Mouse (Mus musculus): ENCODE measurements around the gene Nfib. TPM values are rescaled to one million over a fixed set of nuclear protein-coding genes. Genes with fewer than 3 reads are reported as not detected.

Gene Nfib
- polyA plus RNA-seq, 1 experiment from 2014 or later = 164 TPM

- Histone ChIP-seq H3K4me3 (ENCODE audit: low read depth, low read length) (no peak overlapping the region), H3K4me1 (ENCODE audit: control insufficient read depth, insufficient read depth, low read length) (peaks cover 9% of the 10 kb centered on the region; the same call in 1 of the 2 replicates), H3K9me3 (replicated peaks; ENCODE audit: control insufficient read depth, low read length) (no peaks in the 10 kb centered on the region), H3K36me3 (ENCODE audit: control insufficient read depth, insufficient read depth, low read length) (peaks cover 20% of the 10 kb centered on the region; the same call in 1 of the 2 replicates), H3K27me3 (replicated peaks; ENCODE audit: control insufficient read depth, insufficient read depth, low read length) (no peaks in the 10 kb centered on the region), H3K9ac (ENCODE audit: low read length) (no peak overlapping the region), H3K4me2 (ENCODE audit: low read length) (no peak overlapping the region), H3K27ac (ENCODE audit: low read depth, low read length) (no peak overlapping the region)
- 78% methylated on average over 7 of the region's 7 CpGs for WGBS
- no peak for DNase-seq (ENCODE audit: low spot score)
- ATAC-seq = no peak
Observed at GRCm38 (mm10) chr4:82289596-82289995, 416.0 kb downstream of the Nfib start.

- no peak overlapping the region for H3K9ac ChIP-seq (ENCODE audit: low read length)
- H3K4me1 ChIP-seq (ENCODE audit: control insufficient read depth, insufficient read depth, low read length) = no peaks in the 10 kb centered on the region
- no peak for DNase-seq (ENCODE audit: low spot score)
- no peak overlapping the region for H3K27ac ChIP-seq (ENCODE audit: low read depth, low read length)
- no peaks in the 10 kb centered on the region for H3K27me3 ChIP-seq (replicated peaks; ENCODE audit: control insufficient read depth, insufficient read depth, low read length)
- 90% methylated on average over 2 of the region's 2 CpGs for WGBS
- peak; percentile 4; the same call in 1 of the 2 replicates for ATAC-seq
- no peak overlapping the region for H3K4me2 ChIP-seq (ENCODE audit: low read length)
- H3K4me3 ChIP-seq (ENCODE audit: low read depth, low read length) = no peak overlapping the region
- H3K9me3 ChIP-seq (replicated peaks; ENCODE audit: control insufficient read depth, low read length) = no peaks in the 10 kb centered on the region
- H3K36me3 ChIP-seq (ENCODE audit: control insufficient read depth, insufficient read depth, low read length) = peaks cover 14% of the 10 kb centered on the region; the same call in 1 of the 2 replicates
Observed at GRCm38 (mm10) chr4:82288138-82288537, 417.4 kb downstream of the Nfib start.

GRCm38 (mm10) chr4:82287454-82287853 lies 418.1 kb downstream of the Nfib start:
- peaks cover 8% of the 10 kb centered on the region; the same call in 1 of the 2 replicates for H3K36me3 ChIP-seq (ENCODE audit: control insufficient read depth, insufficient read depth, low read length)
- no peak overlapping the region for H3K27ac ChIP-seq (ENCODE audit: low read depth, low read length)
- no peaks in the 10 kb centered on the region for H3K9me3 ChIP-seq (replicated peaks; ENCODE audit: control insufficient read depth, low read length)
- no peak overlapping the region for H3K4me3 ChIP-seq (ENCODE audit: low read depth, low read length)
- no peak overlapping the region for H3K9ac ChIP-seq (ENCODE audit: low read length)
- DNase-seq (ENCODE audit: low spot score) (no peak), ATAC-seq (no peak)
- 94% methylated on average over 2 of the region's 2 CpGs for WGBS
- H3K4me2 ChIP-seq (ENCODE audit: low read length) = no peak overlapping the region
- H3K4me1 ChIP-seq (ENCODE audit: control insufficient read depth, insufficient read depth, low read length) = no peaks in the 10 kb centered on the region
- no peaks in the 10 kb centered on the region for H3K27me3 ChIP-seq (replicated peaks; ENCODE audit: control insufficient read depth, insufficient read depth, low read length)

- H3K9ac ChIP-seq (ENCODE audit: low read length) = no peak overlapping the region
- no peak for DNase-seq (ENCODE audit: low spot score)
- no peaks in the 10 kb centered on the region for H3K27me3 ChIP-seq (replicated peaks; ENCODE audit: control insufficient read depth, insufficient read depth, low read length)
- no peak for ATAC-seq
- H3K27ac ChIP-seq (ENCODE audit: low read depth, low read length) = no peak overlapping the region
- H3K9me3 ChIP-seq (replicated peaks; ENCODE audit: control insufficient read depth, low read length) = no peaks in the 10 kb centered on the region
- no peaks in the 10 kb centered on the region for H3K4me1 ChIP-seq (ENCODE audit: control insufficient read depth, insufficient read depth, low read length)
- 95% methylated on average over 2 of the region's 2 CpGs for whole genome bisulfite sequencing
- no peak overlapping the region for H3K4me3 ChIP-seq (ENCODE audit: low read depth, low read length)
- peaks cover 6% of the 10 kb centered on the region; the same call in 1 of the 2 replicates for H3K36me3 ChIP-seq (ENCODE audit: control insufficient read depth, insufficient read depth, low read length)
- H3K4me2 ChIP-seq (ENCODE audit: low read length) = no peak overlapping the region
Observed at GRCm38 (mm10) chr4:82286931-82287330, 418.6 kb downstream of the Nfib start.

- H3K9me3 ChIP-seq (replicated peaks; ENCODE audit: control insufficient read depth, low read length) = no peaks in the 10 kb centered on the region
Observed at GRCm38 (mm10) chr4:82283536-82283935, 422.0 kb downstream of the Nfib start.

GRCm38 (mm10) chr4:82275996-82276395 lies 429.6 kb downstream of the Nfib start:
- H3K36me3 ChIP-seq (ENCODE audit: control insufficient read depth, insufficient read depth, low read length) = no peaks in the 10 kb centered on the region
- WGBS = 86% methylated on average over 2 of the region's 2 CpGs
- H3K27ac ChIP-seq (ENCODE audit: low read depth, low read length) = no peak overlapping the region
- peaks cover 8% of the 10 kb centered on the region; the same call in 1 of the 2 replicates for H3K4me1 ChIP-seq (ENCODE audit: control insufficient read depth, insufficient read depth, low read length)
- ATAC-seq (no peak), DNase-seq (ENCODE audit: low spot score) (no peak)
- H3K9ac ChIP-seq (ENCODE audit: low read length) = no peak overlapping the region
- no peaks in the 10 kb centered on the region for H3K9me3 ChIP-seq (replicated peaks; ENCODE audit: control insufficient read depth, low read length)
- H3K4me2 ChIP-seq (ENCODE audit: low read length) = no peak overlapping the region
- no peak overlapping the region for H3K4me3 ChIP-seq (ENCODE audit: low read depth, low read length)
- H3K27me3 ChIP-seq (replicated peaks; ENCODE audit: control insufficient read depth, insufficient read depth, low read length) = no peaks in the 10 kb centered on the region

More at GRCm38 (mm10) chr4:82283536-82283935, 422.0 kb downstream of the Nfib start:
- DNase-seq (ENCODE audit: low spot score) (no peak), ATAC-seq (no peak)
- no peak overlapping the region for H3K4me2 ChIP-seq (ENCODE audit: low read length)
- no peaks in the 10 kb centered on the region for H3K27me3 ChIP-seq (replicated peaks; ENCODE audit: control insufficient read depth, insufficient read depth, low read length)
- WGBS = 82% methylated on average over 6 of the region's 6 CpGs
- no peak overlapping the region for H3K4me3 ChIP-seq (ENCODE audit: low read depth, low read length)
- H3K36me3 ChIP-seq (ENCODE audit: control insufficient read depth, insufficient read depth, low read length) = no peaks in the 10 kb centered on the region
- H3K27ac ChIP-seq (ENCODE audit: low read depth, low read length) = peak overlapping the region; percentile 24; the same call in 1 of the 2 replicates
- no peak overlapping the region for H3K9ac ChIP-seq (ENCODE audit: low read length)
- no peaks in the 10 kb centered on the region for H3K4me1 ChIP-seq (ENCODE audit: control insufficient read depth, insufficient read depth, low read length)

- no peaks in the 10 kb centered on the region for H3K36me3 ChIP-seq (ENCODE audit: control insufficient read depth, insufficient read depth, low read length)
- H3K4me1 ChIP-seq (ENCODE audit: control insufficient read depth, insufficient read depth, low read length) = peaks cover 9% of the 10 kb centered on the region; the same call in 1 of the 2 replicates
- H3K4me3 ChIP-seq (ENCODE audit: low read depth, low read length) = no peak overlapping the region
- ATAC-seq (no peak), DNase-seq (ENCODE audit: low spot score) (no peak)
- no peak overlapping the region for H3K27ac ChIP-seq (ENCODE audit: low read depth, low read length)
- 80% methylated on average over 4 of the region's 4 CpGs for WGBS
- no peak overlapping the region for H3K9ac ChIP-seq (ENCODE audit: low read length)
- H3K9me3 ChIP-seq (replicated peaks; ENCODE audit: control insufficient read depth, low read length) = no peaks in the 10 kb centered on the region
- no peaks in the 10 kb centered on the region for H3K27me3 ChIP-seq (replicated peaks; ENCODE audit: control insufficient read depth, insufficient read depth, low read length)
- no peak overlapping the region for H3K4me2 ChIP-seq (ENCODE audit: low read length)
Observed at GRCm38 (mm10) chr4:82273049-82273754, 432.3 kb downstream of the Nfib start.

GRCm38 (mm10) chr4:82272099-82272498 lies 433.5 kb downstream of the Nfib start:
- DNase-seq (ENCODE audit: low spot score) = no peak
- 50% methylated on average over 4 of the region's 4 CpGs for WGBS
- no peaks in the 10 kb centered on the region for H3K36me3 ChIP-seq (ENCODE audit: control insufficient read depth, insufficient read depth, low read length)
- ATAC-seq = no peak
- no peak overlapping the region for H3K9ac ChIP-seq (ENCODE audit: low read length)
- no peak overlapping the region for H3K27ac ChIP-seq (ENCODE audit: low read depth, low read length)
- H3K4me2 ChIP-seq (ENCODE audit: low read length) = no peak overlapping the region
- peaks cover 11% of the 10 kb centered on the region; the same call in 1 of the 2 replicates for H3K4me1 ChIP-seq (ENCODE audit: control insufficient read depth, insufficient read depth, low read length)
- H3K27me3 ChIP-seq (replicated peaks; ENCODE audit: control insufficient read depth, insufficient read depth, low read length) = no peaks in the 10 kb centered on the region
- H3K9me3 ChIP-seq (replicated peaks; ENCODE audit: control insufficient read depth, low read length) = no peaks in the 10 kb centered on the region
- no peak overlapping the region for H3K4me3 ChIP-seq (ENCODE audit: low read depth, low read length)

- H3K9ac ChIP-seq (ENCODE audit: low read length) = no peak overlapping the region
- ATAC-seq (peak; percentile 51; the same call in 1 of the 2 replicates), DNase-seq (ENCODE audit: low spot score) (peak; percentile 51)
- no peak overlapping the region; the same call in 1 of the 2 replicates for H3K27ac ChIP-seq (ENCODE audit: low read depth, low read length)
- no peaks in the 10 kb centered on the region for H3K36me3 ChIP-seq (ENCODE audit: control insufficient read depth, insufficient read depth, low read length)
- H3K4me1 ChIP-seq (ENCODE audit: control insufficient read depth, insufficient read depth, low read length) = peaks cover 11% of the 10 kb centered on the region; the same call in 1 of the 2 replicates
- WGBS = 40% methylated on average over 3 of the region's 3 CpGs
- no peaks in the 10 kb centered on the region for H3K27me3 ChIP-seq (replicated peaks; ENCODE audit: control insufficient read depth, insufficient read depth, low read length)
- no peak overlapping the region for H3K4me2 ChIP-seq (ENCODE audit: low read length)
- H3K4me3 ChIP-seq (ENCODE audit: low read depth, low read length) = no peak overlapping the region
- H3K9me3 ChIP-seq (replicated peaks; ENCODE audit: control insufficient read depth, low read length) = no peaks in the 10 kb centered on the region
Observed at GRCm38 (mm10) chr4:82271547-82271946, 434.0 kb downstream of the Nfib start.

Measured in forebrain, embryonic 14.5 days (tissue).